Mouse (Mus musculus) ES-Bruce4 (cell line): ENCODE data around the gene Srrm4. TPM values are rescaled to one million over a fixed set of nuclear protein-coding genes. Genes with fewer than 3 reads are reported as not detected.

Experiments
- H3K27ac ChIP-seq: 2 replicates; pipeline ENCODE4 v1.5.1; 2012; ENCODE audit warnings: low read length, inconsistent platforms; ENCODE audit not compliant: insufficient read depth
- H3K27me3 ChIP-seq: 2 replicates; pipeline ENCODE4 v1.6.1; 2012; ENCODE audit warnings: mild to moderate bottlenecking, low read length, inconsistent platforms; ENCODE audit not compliant: control insufficient read depth, poor library complexity, insufficient read depth, severe bottlenecking
- H3K36me3 ChIP-seq: 2 replicates; pipeline ENCODE4 v1.6.1; 2012; ENCODE audit warnings: inconsistent platforms, mild to moderate bottlenecking, low read length, moderate library complexity; ENCODE audit not compliant: control insufficient read depth, poor library complexity, insufficient read depth, severe bottlenecking
- H3K4me1 ChIP-seq: one replicate; pipeline ENCODE4 v1.8.1; 2011; ENCODE audit warnings: low read length; ENCODE audit not compliant: control insufficient read depth, insufficient read depth
- H3K4me3 ChIP-seq: 2 replicates; pipeline ENCODE4 v1.5.1; 2011; ENCODE audit warnings: low read depth, mild to moderate bottlenecking, low read length
- H3K9ac ChIP-seq: 2 replicates; pipeline ENCODE4 v1.6.1; 2012; ENCODE audit warnings: low read depth, mild to moderate bottlenecking, inconsistent platforms; ENCODE audit not compliant: poor library complexity, severe bottlenecking
- H3K9me3 ChIP-seq: replicated peaks from 2 replicates; pipeline ENCODE4 v1.6.1; 2012; ENCODE audit warnings: mild to moderate bottlenecking, low read length, inconsistent platforms; ENCODE audit not compliant: control insufficient read depth, poor library complexity, insufficient read depth, severe bottlenecking
- CTCF ChIP-seq: IDR thresholded peaks from one replicate; pipeline ENCODE4 v1.8.1; 2011; ENCODE audit warnings: low read depth, low read length
- EP300 ChIP-seq: IDR thresholded peaks from 2 replicates; pipeline ENCODE4 v1.6.1; 2011; ENCODE audit warnings: low read depth, low read length; ENCODE audit not compliant: insufficient read depth
- POLR2A ChIP-seq: IDR thresholded peaks from one replicate; pipeline ENCODE4 v1.8.1; 2011; ENCODE audit warnings: low read length; ENCODE audit not compliant: insufficient read depth
- polyA plus RNA-seq: library from polyadenylated mRNA; stranded (reverse); fragments of >200 nt; gene quantifications from 2 replicates; pipeline ENCODE4 v1.2.4, GENCODE M21; 2011; ENCODE audit warnings: low read depth; ENCODE audit not compliant: missing spikeins, insufficient read depth, insufficient read length

Gene Srrm4
- polyA plus RNA-seq, 1 experiment: 0.48 TPM

GRCm38 (mm10) chr5:116552584-116552983, 39.0 kb downstream of the Srrm4 start:
- Histone ChIP-seq H3K36me3 (no peaks in the 10 kb centered on the region), H3K27me3 (no peaks in the 10 kb centered on the region; the same call in 1 of the 2 replicates), H3K9ac (no peak overlapping the region), H3K27ac (no peak overlapping the region), H3K4me1 (no peaks in the 10 kb centered on the region), H3K9me3 (no peaks in the 10 kb centered on the region; the same call in 1 of the 2 replicates), H3K4me3 (no peak overlapping the region)
- TF ChIP-seq EP300 (no peak), CTCF (no peak), POLR2A (no peak)

- H3K4me1 ChIP-seq: no peaks in the 10 kb centered on the region
- no peak overlapping the region for H3K4me3 ChIP-seq
- H3K9ac ChIP-seq: no peak overlapping the region
- no peaks in the 10 kb centered on the region; the same call in 1 of the 2 replicates for H3K9me3 ChIP-seq
- TF ChIP-seq CTCF: no peak
- TF ChIP-seq EP300: no peak
- TF ChIP-seq POLR2A: no peak
- no peak overlapping the region for H3K27ac ChIP-seq
- no peaks in the 10 kb centered on the region; the same call in 1 of the 2 replicates for H3K27me3 ChIP-seq
- H3K36me3 ChIP-seq: no peaks in the 10 kb centered on the region
Observed at GRCm38 (mm10) chr5:116545746-116546145, 45.9 kb downstream of the Srrm4 start.

- Histone ChIP-seq H3K27me3 (no peaks in the 10 kb centered on the region), H3K4me1 (no peaks in the 10 kb centered on the region), H3K9me3 (no peaks in the 10 kb centered on the region), H3K9ac (no peak overlapping the region), H3K27ac (no peak overlapping the region), H3K4me3 (no peak overlapping the region), H3K36me3 (no peaks in the 10 kb centered on the region)
- no peak for TF ChIP-seq POLR2A
- TF ChIP-seq CTCF: peak; percentile 67
- TF ChIP-seq EP300: no peak
Observed at GRCm38 (mm10) chr5:116542317-116542716, 49.3 kb downstream of the Srrm4 start.

- Histone ChIP-seq H3K36me3 (no peaks in the 10 kb centered on the region), H3K27me3 (no peaks in the 10 kb centered on the region), H3K9ac (no peak overlapping the region), H3K27ac (no peak overlapping the region), H3K4me1 (no peaks in the 10 kb centered on the region), H3K9me3 (no peaks in the 10 kb centered on the region), H3K4me3 (no peak overlapping the region)
- no peak for TF ChIP-seq EP300
- no peak for TF ChIP-seq POLR2A
- TF ChIP-seq CTCF: peak; percentile 75
Observed at GRCm38 (mm10) chr5:116541128-116541527, 50.5 kb downstream of the Srrm4 start.

- Histone ChIP-seq H3K36me3 (no peaks in the 10 kb centered on the region), H3K9me3 (no peaks in the 10 kb centered on the region), H3K9ac (no peak overlapping the region), H3K4me1 (no peaks in the 10 kb centered on the region), H3K4me3 (no peak overlapping the region), H3K27me3 (no peaks in the 10 kb centered on the region), H3K27ac (no peak overlapping the region)
- TF ChIP-seq CTCF (no peak), EP300 (no peak), POLR2A (no peak)
Observed at GRCm38 (mm10) chr5:116539360-116539759, 52.3 kb downstream of the Srrm4 start.

- no peaks in the 10 kb centered on the region for H3K36me3 ChIP-seq
- H3K9me3 ChIP-seq: no peaks in the 10 kb centered on the region; the same call in 1 of the 2 replicates
- H3K27ac ChIP-seq: no peak overlapping the region
- TF ChIP-seq CTCF (peak; percentile 80), POLR2A (no peak)
- H3K4me3 ChIP-seq: no peak overlapping the region
- no peaks in the 10 kb centered on the region for H3K4me1 ChIP-seq
- no peak overlapping the region for H3K9ac ChIP-seq
- H3K27me3 ChIP-seq: no peaks in the 10 kb centered on the region
Observed at GRCm38 (mm10) chr5:116538491-116538890, 53.1 kb downstream of the Srrm4 start.
